Mouse (Mus musculus) testis, adult 2 months (tissue): Measurements from ENCODE around the gene Kcnk15.

Experiments used
- CTCF ChIP-seq: fragments of 200-500 bp; IDR thresholded peaks from 2 replicates; pipeline ENCODE4 v1.5.1; 2012; ENCODE audit warnings: low read depth, mild to moderate bottlenecking, inconsistent platforms, low read length, moderate library complexity; ENCODE audit not compliant: control insufficient read depth, insufficient read depth, insufficient replicate concordance
- POLR2A ChIP-seq: fragments of 200-500 bp; IDR thresholded peaks from 2 replicates; pipeline ENCODE4 v1.6.1; 2012; ENCODE audit warnings: low read depth, mild to moderate bottlenecking, inconsistent platforms, low read length, moderate library complexity; ENCODE audit not compliant: control insufficient read depth

GRCm38 (mm10) chr2:163838043-163838442, 15.4 kb upstream of the Kcnk15 start:
- TF ChIP-seq POLR2A (no peak), CTCF (peak; percentile 100)
